Mouse (Mus musculus) inflammation-experienced regulatory T-cells, adult 6 months (primary cell): ENCODE measurements around the gene Dvl2. TPM values are rescaled to one million over a fixed set of nuclear protein-coding genes. Genes with fewer than 3 reads are reported as not detected.

Source experiments
- ATAC-seq: one replicate; pipeline ENCODE4 v1.8.0; 2017
- polyA plus RNA-seq, 3 experiments: library from polyadenylated mRNA; unstranded; fragments of 100-300 nt; shearing (Covaris generic); gene quantifications; one replicate each; pipeline ENCODE4 v1.2.1; 2017

The Dvl2 gene
- polyA plus RNA-seq, 3 experiments from 2014 or later = 2.5 to 5.0 (median 4.9) TPM

- ATAC-seq = peak; percentile 89
Observed at GRCm38 (mm10) chr11:70029130-70029801, 28.9 kb downstream of the Dvl2 start.

GRCm38 (mm10) chr11:70029829-70030550 is 29.6 kb downstream of the Dvl2 start:
- peak; percentile 38 for ATAC-seq

GRCm38 (mm10) chr11:70030651-70031320 is 30.4 kb downstream of the Dvl2 start:
- ATAC-seq = no peak

- no peak for ATAC-seq
Observed at GRCm38 (mm10) chr11:70031321-70031670, 30.9 kb downstream of the Dvl2 start.

- ATAC-seq = no peak
Observed at GRCm38 (mm10) chr11:70038174-70038573, 37.8 kb downstream of the Dvl2 start.

GRCm38 (mm10) chr11:70039631-70040030 is 39.2 kb downstream of the Dvl2 start:
- no peak for ATAC-seq

GRCm38 (mm10) chr11:70040184-70040583 is 39.8 kb downstream of the Dvl2 start:
- ATAC-seq = no peak

- ATAC-seq = no peak
Observed at GRCm38 (mm10) chr11:70042309-70043085, 42.1 kb downstream of the Dvl2 start.

- no peak for ATAC-seq
Observed at GRCm38 (mm10) chr11:70043665-70044064, 43.3 kb downstream of the Dvl2 start.

- ATAC-seq = no peak
Observed at GRCm38 (mm10) chr11:70045435-70045834, 45.0 kb downstream of the Dvl2 start.

GRCm38 (mm10) chr11:70049366-70049765 is 49.0 kb downstream of the Dvl2 start:
- no peak for ATAC-seq

- no peak for ATAC-seq
Observed at GRCm38 (mm10) chr11:70049816-70050215, 49.4 kb downstream of the Dvl2 start.

GRCm38 (mm10) chr11:70053156-70053555 is 52.8 kb downstream of the Dvl2 start:
- ATAC-seq = no peak

- ATAC-seq = no peak
Observed at GRCm38 (mm10) chr11:70053898-70054570, 53.6 kb downstream of the Dvl2 start, which contains the start of gene Asgr1. Gene Asgr1 (plus strand): TSS chr11:70054085.

GRCm38 (mm10) chr11:70055618-70056214 is 55.3 kb downstream of the Dvl2 start:
- no peak for ATAC-seq

- no peak for ATAC-seq
Observed at GRCm38 (mm10) chr11:70057805-70058204, 57.4 kb downstream of the Dvl2 start.

GRCm38 (mm10) chr11:70059930-70060329 is 59.5 kb downstream of the Dvl2 start:
- no peak for ATAC-seq
